Mouse (Mus musculus) CH12.LX (cell line): ENCODE measurements around the gene Olfr555. TPM values are rescaled to one million over a fixed set of nuclear protein-coding genes. Genes with fewer than 3 reads are reported as not detected.

Source experiments
- DNase-seq: peaks from one replicate; pipeline ENCODE4 v3.0.0-alpha.2; 2013; ENCODE audit errors: extremely low read depth
- H3K27ac ChIP-seq: 2 replicates; pipeline ENCODE4 v1.5.1; 2012; ENCODE audit warnings: low read depth, mild to moderate bottlenecking, control low read depth, moderate library complexity; ENCODE audit not compliant: insufficient read depth
- H3K27me3 ChIP-seq: replicated peaks from 2 replicates; pipeline ENCODE3; 2012; ENCODE audit warnings: inconsistent platforms
- H3K36me3 ChIP-seq, 2 experiments: replicated peaks in 1 of 2; 2 replicates each; pipeline versions ENCODE3 to v1.6.1; 2012; ENCODE audit warnings: inconsistent platforms in 1 of 2, low read length in 1 of 2, mild to moderate bottlenecking in 1 of 2, mixed read lengths in 1 of 2, moderate library complexity in 1 of 2; ENCODE audit not compliant: control insufficient read depth in 1 of 2, insufficient read depth in 1 of 2
- H3K4me1 ChIP-seq, 2 experiments: 2 replicates each; pipeline ENCODE4 v1.6.1; 2012; ENCODE audit warnings: inconsistent platforms in 1 of 2, moderate library complexity in 1 of 2; ENCODE audit not compliant: insufficient read depth in 2 of 2, control insufficient read depth in 1 of 2
- H3K4me2 ChIP-seq: 2 replicates; pipeline ENCODE4 v1.6.1; 2012; ENCODE audit warnings: low read depth, mild to moderate bottlenecking, control low read depth; ENCODE audit not compliant: poor library complexity, insufficient read depth, severe bottlenecking
- H3K4me3 ChIP-seq, 3 experiments: fragments of 150-350 bp in 1 of 3; sonication (generic) in 1 of 3; replicated peaks in 1 of 3; 2 replicates each; pipeline versions ENCODE3 to v1.5.1; 2011 to 2012; ENCODE audit warnings: low read depth in 2 of 3, low read length in 2 of 3, mild to moderate bottlenecking in 2 of 3, moderate library complexity in 2 of 3, control low read depth in 1 of 3, improper control_type of control experiment in 1 of 3, inconsistent platforms in 1 of 3, mixed read lengths in 1 of 3; ENCODE audit not compliant: poor library complexity in 1 of 3
- H3K79me2 ChIP-seq: replicated peaks from 2 replicates; pipeline ENCODE4 v1.6.1; 2012; ENCODE audit warnings: mild to moderate bottlenecking, moderate library complexity; ENCODE audit not compliant: control insufficient read depth, poor library complexity, insufficient read depth, severe bottlenecking; ENCODE audit errors: extremely low read depth
- H3K9ac ChIP-seq: 2 replicates; pipeline ENCODE4 v1.6.1; 2012; ENCODE audit warnings: low read depth, mild to moderate bottlenecking, control low read depth, moderate library complexity; ENCODE audit not compliant: insufficient read depth
- H3K9me3 ChIP-seq: replicated peaks from 2 replicates; pipeline ENCODE3; 2012; ENCODE audit warnings: low read length, inconsistent platforms, mixed read lengths
- BHLHE40 ChIP-seq: IDR thresholded peaks from 2 replicates; pipeline ENCODE4 v1.6.1; 2011; ENCODE audit warnings: mild to moderate bottlenecking, low read depth, low read length, improper control_type of control experiment
- CHD1 ChIP-seq: IDR thresholded peaks from 2 replicates; pipeline ENCODE4 v1.6.1; 2012; ENCODE audit warnings: low read depth, low read length, improper control_type of control experiment, inconsistent platforms
- CHD2 ChIP-seq: IDR thresholded peaks from 2 replicates; pipeline ENCODE4 v1.6.1; 2011; ENCODE audit warnings: low read length, improper control_type of control experiment
- E2F4 ChIP-seq: IDR thresholded peaks from 2 replicates; pipeline ENCODE4 v1.6.1; 2011; ENCODE audit warnings: low read depth, low read length, improper control_type of control experiment; ENCODE audit not compliant: insufficient replicate concordance
- ELF1 ChIP-seq: IDR thresholded peaks from 2 replicates; pipeline ENCODE4 v1.6.1; 2014; ENCODE audit warnings: low read depth, mild to moderate bottlenecking, inconsistent platforms, low read length, improper control_type of control experiment
- EP300 ChIP-seq: IDR thresholded peaks from 2 replicates; pipeline ENCODE4 v1.6.1; 2011; ENCODE audit warnings: low read length, improper control_type of control experiment
- ETS1 ChIP-seq: conservative IDR thresholded peaks from 2 replicates; pipeline ENCODE4 v1.6.1; 2012; ENCODE audit warnings: low read depth, mild to moderate bottlenecking, inconsistent platforms, low read length, improper control_type of control experiment, moderate library complexity
- GABPA ChIP-seq: IDR thresholded peaks from 2 replicates; pipeline ENCODE4 v1.6.1; 2012; ENCODE audit warnings: low read depth, low read length, improper control_type of control experiment, inconsistent platforms; ENCODE audit not compliant: insufficient replicate concordance
- HCFC1 ChIP-seq: IDR thresholded peaks from 2 replicates; pipeline ENCODE4 v1.6.1; 2012; ENCODE audit warnings: low read depth, mild to moderate bottlenecking, inconsistent platforms, low read length, improper control_type of control experiment
- JUN ChIP-seq: IDR thresholded peaks from 2 replicates; pipeline ENCODE4 v1.6.1; 2011; ENCODE audit warnings: low read depth, mild to moderate bottlenecking, low read length, improper control_type of control experiment, moderate library complexity; ENCODE audit not compliant: insufficient read depth
- JUND ChIP-seq: conservative IDR thresholded peaks from 2 replicates; pipeline ENCODE4 v1.6.1; 2011; ENCODE audit warnings: low read depth, low read length, improper control_type of control experiment
- KAT2A ChIP-seq: IDR thresholded peaks from 2 replicates; pipeline ENCODE4 v1.6.1; 2012; ENCODE audit warnings: low read length, improper control_type of control experiment, inconsistent platforms; ENCODE audit not compliant: insufficient replicate concordance
- MAFK ChIP-seq: IDR thresholded peaks from 2 replicates; pipeline ENCODE4 v1.6.1; 2011; ENCODE audit warnings: low read length, improper control_type of control experiment; ENCODE audit not compliant: insufficient replicate concordance
- MAX ChIP-seq: IDR thresholded peaks from 2 replicates; pipeline ENCODE4 v1.6.1; 2011; ENCODE audit warnings: low read length, improper control_type of control experiment
- MAZ ChIP-seq: IDR thresholded peaks from 2 replicates; pipeline ENCODE4 v1.6.1; 2012; ENCODE audit warnings: low read depth, mild to moderate bottlenecking, inconsistent platforms, low read length, improper control_type of control experiment, moderate library complexity
- MEF2A ChIP-seq: IDR thresholded peaks from 2 replicates; pipeline ENCODE4 v1.6.1; 2014; ENCODE audit warnings: low read depth, mild to moderate bottlenecking, inconsistent platforms, low read length, improper control_type of control experiment, borderline replicate concordance
- MXI1 ChIP-seq: IDR thresholded peaks from 2 replicates; pipeline ENCODE4 v1.6.1; 2011; ENCODE audit warnings: mild to moderate bottlenecking, low read depth, low read length, improper control_type of control experiment
- MYC ChIP-seq: IDR thresholded peaks from 2 replicates; pipeline ENCODE4 v1.6.1; 2011; ENCODE audit warnings: low read depth, mild to moderate bottlenecking, improper control_type of control experiment, low read length
- NELFE ChIP-seq: IDR thresholded peaks from 2 replicates; pipeline ENCODE4 v1.6.1; 2011; ENCODE audit warnings: low read depth, low read length, improper control_type of control experiment
- NRF1 ChIP-seq: IDR thresholded peaks from 2 replicates; pipeline ENCODE4 v1.6.1; 2014; ENCODE audit warnings: low read depth, mild to moderate bottlenecking, inconsistent platforms, low read length, improper control_type of control experiment, moderate library complexity
- PAX5 ChIP-seq: IDR thresholded peaks from 2 replicates; pipeline ENCODE4 v1.6.1; 2012; ENCODE audit warnings: low read length, inconsistent platforms, mixed read lengths
- POLR2A ChIP-seq: IDR thresholded peaks from 2 replicates; pipeline ENCODE4 v1.6.1; 2011; ENCODE audit warnings: low read depth, mild to moderate bottlenecking, improper control_type of control experiment, low read length
- POLR2AphosphoS2 ChIP-seq: IDR thresholded peaks from 2 replicates; pipeline ENCODE4 v1.6.1; 2011; ENCODE audit warnings: low read depth, low read length, improper control_type of control experiment
- RAD21 ChIP-seq: IDR thresholded peaks from 2 replicates; pipeline ENCODE4 v1.6.1; 2011; ENCODE audit warnings: low read depth, mild to moderate bottlenecking, low read length, improper control_type of control experiment, moderate library complexity
- RCOR1 ChIP-seq: conservative IDR thresholded peaks from 2 replicates; pipeline ENCODE4 v1.6.1; 2012; ENCODE audit warnings: low read depth, mild to moderate bottlenecking, inconsistent platforms, low read length, improper control_type of control experiment
- SIN3A ChIP-seq: IDR thresholded peaks from 2 replicates; pipeline ENCODE4 v1.6.1; 2012; ENCODE audit warnings: low read length, improper control_type of control experiment, inconsistent platforms
- TBP ChIP-seq: conservative IDR thresholded peaks from 2 replicates; pipeline ENCODE4 v1.6.1; 2011; ENCODE audit warnings: low read depth, low read length, improper control_type of control experiment
- TCF12 ChIP-seq: IDR thresholded peaks from 2 replicates; pipeline ENCODE4 v1.6.1; 2014; ENCODE audit warnings: low read depth, mild to moderate bottlenecking, inconsistent platforms, low read length, improper control_type of control experiment
- UBTF ChIP-seq: IDR thresholded peaks from 2 replicates; pipeline ENCODE4 v1.6.1; 2012; ENCODE audit warnings: low read depth, mild to moderate bottlenecking, inconsistent platforms, low read length, improper control_type of control experiment, moderate library complexity
- USF1 ChIP-seq: IDR thresholded peaks from 2 replicates; pipeline ENCODE4 v1.6.1; 2014; ENCODE audit warnings: low read depth, mild to moderate bottlenecking, inconsistent platforms, low read length, improper control_type of control experiment
- USF2 ChIP-seq: conservative IDR thresholded peaks from 2 replicates; pipeline ENCODE4 v1.6.1; 2011; ENCODE audit warnings: low read depth, low read length, improper control_type of control experiment
- ZC3H11A ChIP-seq: IDR thresholded peaks from 2 replicates; pipeline ENCODE4 v1.6.1; 2012; ENCODE audit warnings: low read depth, mild to moderate bottlenecking, inconsistent platforms, low read length, improper control_type of control experiment
- ZKSCAN1 ChIP-seq: IDR thresholded peaks from 2 replicates; pipeline ENCODE4 v1.6.1; 2012; ENCODE audit warnings: low read depth, inconsistent platforms, low read length, improper control_type of control experiment, borderline replicate concordance
- ZMIZ1 ChIP-seq: IDR thresholded peaks from 2 replicates; pipeline ENCODE4 v1.6.1; 2012; ENCODE audit warnings: low read depth, mild to moderate bottlenecking, inconsistent platforms, low read length, improper control_type of control experiment
- ZNF384 ChIP-seq: IDR thresholded peaks from 2 replicates; pipeline ENCODE4 v1.6.1; 2012; ENCODE audit warnings: low read depth, low read length, improper control_type of control experiment, inconsistent platforms
- dilution Hi-C: fragments of 300-500 bp; cut with MboI; formaldehyde crosslinking; loops from 2 replicates; pipeline ENCODE4 v1.14.3; 2020; ENCODE audit warnings: low sequenced_read_pairs; ENCODE audit not compliant: extremely low pct_unique_long_range_greater_than_20kb, extremely low pct_ligation_motif_present
- in situ Hi-C: fragments of 300-500 bp; cut with MboI; formaldehyde crosslinking; loops from 3 replicates; pipeline ENCODE4 v1.14.3; 2019; ENCODE audit warnings: low sequenced_read_pairs, low pct_ligation_motif_present, low pct_unique_long_range_greater_than_20kb, mixed read lengths
- polyA plus RNA-seq: library from polyadenylated mRNA; unstranded; fragments of >175 nt; gene quantifications from 2 replicates; pipeline ENCODE4 v1.2.1, GENCODE M21; 2012; ENCODE audit warnings: low read depth; ENCODE audit not compliant: insufficient read length
- total RNA-seq, 2 experiments: library from RNA; depleted of rRNA; stranded (reverse); fragments of 300-350 nt in 1 of 2; fragments of >200 nt in 1 of 2; gene quantifications; 2 replicates each; pipeline ENCODE4 v1.2.3; 2012 to 2014

Olfr555 gene
- total and polyA plus RNA-seq, 3 experiments: not detected

GRCm38 (mm10) chr7:102686944-102687501, 28.4 kb downstream of the Olfr555 start, which contains the start of gene Trim68:
TSS of gene Trim68 (minus strand) at chr7:102687327.
- dilution Hi-C loops (no loop called here), in situ Hi-C loops (no loop called here)
- peak; percentile 93 for DNase-seq
- peak within 1 kb of the TSS; percentile 65 to 73 (median 69) for H3K4me3 ChIP-seq
- no peaks in the 10 kb centered on the region for H3K9me3 ChIP-seq
- H3K4me1 ChIP-seq: peaks cover 0 to 13% of the 10 kb centered on the region in 2 experiments; a peak in 1 of 4 replicates
- no peaks in the 10 kb centered on the region for H3K27me3 ChIP-seq
- H3K9ac ChIP-seq: peak within 1 kb of the TSS; percentile 68
- H3K4me2 ChIP-seq: peak within 1 kb of the TSS; percentile 68
- H3K79me2 ChIP-seq: no peaks in the 10 kb centered on the region
- TF ChIP-seq SIN3A (no peak; the same call in 1 of the 2 replicates), JUN (no peak), GABPA (no peak), MAZ (peak; percentile 75; the same call in 1 of the 2 replicates), CHD2 (peak; percentile 74), JUND (no peak), RAD21 (no peak), MEF2A (0 out of 2 replicates have a peak, but pooled peaks have one; percentile 11), USF1 (no peak), E2F4 (0 out of 2 replicates have a peak, but pooled peaks have one; percentile 22), ZNF384 (no peak), MAFK (no peak), TBP (peak; percentile 78; the same call in 1 of the 2 replicates), ZKSCAN1 (no peak), EP300 (no peak), NELFE (peak; percentile 70; the same call in 1 of the 2 replicates), MYC (peak; percentile 47; the same call in 1 of the 2 replicates), PAX5 (no peak), ETS1 (no peak), HCFC1 (peak; percentile 72), ZC3H11A (no peak), TCF12 (peak; percentile 59; the same call in 1 of the 2 replicates), UBTF (peak; percentile 81; the same call in 1 of the 2 replicates), ZMIZ1 (peak; percentile 51; the same call in 1 of the 2 replicates), NRF1 (peak; percentile 76), POLR2A (peak; percentile 87), POLR2AphosphoS2 (no peak), USF2 (no peak), RCOR1 (no peak), BHLHE40 (no peak), KAT2A (peak; percentile 62; the same call in 1 of the 2 replicates), ELF1 (peak; percentile 93), MXI1 (peak; percentile 53; the same call in 1 of the 2 replicates), CHD1 (no peak), MAX (peak; percentile 83)
- H3K36me3 ChIP-seq: peaks cover 4 to 24% of the 10 kb centered on the region in 2 experiments
- no peak within 1 kb of the TSS for H3K27ac ChIP-seq
